Mouse (Mus musculus): ENCODE data around the gene Kcne2. TPM values are rescaled to one million over a fixed set of nuclear protein-coding genes. Genes with fewer than 3 reads are reported as not detected.
A peak's percentile ranks its signal among the peaks of the same experiment; 100 is the strongest.

Gene Kcne2
- total RNA-seq (2021) = 1 to 10 TPM in 1 of 2 experiments, not detected in 1; 1.3 TPM

DNA sequence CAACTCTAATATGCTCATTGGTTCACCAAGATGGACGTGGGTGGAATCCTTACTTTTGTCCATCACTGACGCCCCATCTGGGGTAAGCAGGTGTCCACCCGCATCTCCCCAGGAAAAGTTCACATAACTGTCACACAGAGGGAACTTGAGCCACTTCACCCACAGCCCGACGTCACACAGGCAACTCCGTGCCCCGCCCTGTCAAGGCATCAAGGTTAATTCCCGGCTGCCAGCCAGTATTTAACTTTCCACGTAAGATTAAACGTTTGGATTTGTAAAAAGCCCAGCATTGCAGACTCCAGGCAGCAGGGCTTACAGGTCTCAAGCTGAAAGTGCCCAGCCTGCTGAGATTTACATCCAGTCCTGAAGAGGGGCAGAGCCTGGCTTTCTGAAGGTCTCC is at the start of gene Kcne2:
TSS of gene Kcne2 (plus strand) at position 289 of the 400 bp plus-strand sequence.
- no peak for DNase-seq

GRCm38 (mm10) chr16:92245909-92246308 is 46.3 kb upstream of the Kcne2 start:
- no peak for DNase-seq

- DNase-seq = no peak
These were observed 45.2 kb upstream of the Kcne2 start for GRCm38 (mm10) chr16:92246974-92247373.

DNA sequence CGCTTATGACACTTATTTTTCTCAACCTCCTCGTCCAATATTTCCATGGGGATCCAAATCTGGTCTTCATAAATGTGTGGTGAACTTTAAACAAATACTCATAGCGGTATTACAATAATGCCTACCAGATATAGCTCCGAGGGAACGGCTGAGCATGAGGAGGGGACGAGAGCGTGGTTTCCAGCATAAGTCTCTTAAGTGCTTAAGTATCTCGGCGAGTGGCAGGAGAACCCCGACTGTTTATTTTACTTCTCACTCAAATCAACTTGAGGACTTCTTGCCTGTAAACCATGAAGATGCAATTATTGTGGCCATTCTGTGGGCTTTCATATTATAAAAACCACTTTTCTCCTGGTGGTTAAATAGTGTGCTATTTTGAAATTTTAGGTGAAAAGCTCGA is 44.5 kb upstream of the Kcne2 start:
- DNase-seq = no peak

DNA sequence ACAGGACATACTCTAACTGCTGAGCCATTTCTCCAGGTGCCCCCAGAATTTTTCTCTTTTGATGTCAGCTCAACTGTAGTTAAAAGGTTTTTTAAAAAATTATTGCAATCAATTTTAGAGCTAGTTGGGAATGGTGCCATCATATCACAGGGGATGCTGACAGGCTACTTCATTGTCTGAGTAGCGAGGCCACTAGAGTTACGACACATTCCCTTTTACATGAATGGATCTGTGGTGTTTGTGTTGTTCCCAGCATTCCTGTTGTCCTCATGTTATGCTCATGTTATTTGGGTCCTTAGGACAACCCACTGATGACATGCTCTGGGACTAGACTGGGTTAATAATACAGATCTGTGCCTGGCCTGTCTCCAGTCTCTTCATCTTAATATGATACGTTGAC is 42.5 kb upstream of the Kcne2 start:
- DNase-seq = no peak

DNA sequence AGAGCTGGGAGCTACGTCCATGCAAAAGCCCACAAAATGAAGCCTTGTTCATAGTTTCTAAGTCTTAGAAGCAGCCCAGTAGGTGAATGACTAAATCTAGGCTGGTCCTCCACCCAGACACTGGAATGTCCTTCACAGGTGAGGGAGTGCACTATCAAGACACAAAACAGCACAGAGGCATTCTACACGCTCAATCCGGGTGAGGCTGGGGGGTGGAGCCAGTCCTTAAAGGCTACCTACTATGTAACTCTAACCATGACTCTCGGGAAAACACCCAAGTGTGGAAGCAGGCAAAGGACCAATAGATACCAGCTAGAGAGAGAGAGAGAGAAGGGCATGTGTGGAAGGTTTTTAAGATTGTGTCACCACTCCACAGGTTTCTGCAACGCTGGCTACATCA is 41.7 kb upstream of the Kcne2 start:
- no peak for DNase-seq

- DNase-seq = no peak
These were observed 37.9 kb upstream of the Kcne2 start for GRCm38 (mm10) chr16:92254316-92254715.

GRCm38 (mm10) chr16:92267861-92268260 is 24.3 kb upstream of the Kcne2 start:
- DNase-seq = no peak

- no peak for DNase-seq
These were observed 17.7 kb upstream of the Kcne2 start for GRCm38 (mm10) chr16:92274516-92274915.

DNA sequence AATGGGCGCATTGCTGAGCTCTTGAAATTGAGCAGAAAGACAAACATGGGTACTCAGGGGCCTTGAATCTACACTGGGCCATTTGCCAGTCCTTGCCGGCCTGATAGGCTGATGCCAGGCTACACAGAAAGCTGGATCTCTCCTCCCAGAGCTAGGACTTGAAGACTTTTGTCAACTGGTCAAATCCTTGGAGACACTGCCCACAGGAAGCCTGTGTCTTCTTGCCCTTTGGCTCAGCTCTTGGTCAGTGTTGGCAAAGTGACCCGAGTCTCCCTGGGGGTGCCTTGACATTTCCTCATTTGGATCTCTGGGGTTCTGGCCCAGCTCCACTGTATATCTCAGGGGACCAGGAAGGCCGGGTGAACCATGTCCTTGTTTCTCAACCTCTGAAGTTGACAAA is 16.7 kb upstream of the Kcne2 start:
- no peak for DNase-seq

DNA sequence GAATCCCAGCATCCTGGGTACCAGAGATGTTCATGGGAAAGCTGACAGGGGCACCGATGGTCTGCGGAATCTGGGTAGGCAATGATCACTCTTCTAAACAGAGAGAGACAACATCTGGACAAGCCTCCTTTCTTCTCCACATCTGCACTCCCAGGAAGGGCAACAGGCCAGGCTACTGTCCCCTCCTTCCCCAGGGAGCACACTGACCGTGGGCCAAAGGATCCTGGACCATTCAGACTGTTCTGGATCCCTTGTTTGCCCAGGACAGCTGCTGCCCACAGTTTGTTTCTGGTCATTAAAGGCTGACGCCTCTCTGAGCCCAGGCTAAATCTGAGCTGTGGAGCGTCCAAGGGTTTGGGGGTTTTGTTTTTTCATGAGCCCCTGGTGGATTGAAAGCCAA is 9.5 kb upstream of the Kcne2 start:
- no peak for DNase-seq

DNA sequence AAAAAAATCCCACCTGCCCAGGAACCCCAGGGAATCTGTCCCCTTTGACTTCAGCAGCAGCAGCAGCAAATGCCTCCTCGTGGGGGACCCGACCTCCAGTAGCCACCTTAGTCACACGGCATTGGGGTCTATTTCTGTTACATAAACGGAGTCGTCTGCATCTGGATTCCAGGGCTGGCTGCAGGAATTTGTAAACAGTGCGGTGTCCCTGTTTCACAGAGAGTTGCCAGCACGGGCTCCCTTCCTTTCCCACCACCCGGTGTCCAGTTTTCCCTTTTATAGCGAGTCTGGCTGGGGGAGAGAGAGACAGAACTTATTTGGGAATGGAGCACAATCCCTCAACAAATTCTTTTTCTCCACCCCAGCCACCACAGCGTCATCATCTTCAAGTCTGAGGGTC is 7.1 kb upstream of the Kcne2 start:
- no peak for DNase-seq

DNA sequence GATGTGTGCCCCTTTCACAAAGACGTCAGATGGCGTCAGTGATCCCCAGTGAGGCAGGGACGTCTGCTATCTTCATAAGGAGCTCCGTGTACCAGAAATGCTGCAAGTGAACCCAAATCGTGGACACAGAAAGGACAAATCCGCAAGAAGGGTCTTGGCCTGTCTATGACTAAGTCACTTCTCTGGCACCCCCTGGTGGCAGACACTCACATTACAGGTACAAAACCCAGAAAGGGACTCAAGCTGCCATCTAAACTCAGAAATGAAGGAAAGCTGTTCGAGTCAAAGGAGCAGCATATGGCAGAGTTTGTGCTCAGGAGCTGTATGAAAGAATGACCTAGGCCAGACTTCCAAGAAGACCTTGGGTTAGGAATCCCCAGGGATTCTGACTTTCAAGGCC is 5.6 kb upstream of the Kcne2 start:
- peak; percentile 81 to 85 for DNase-seq

- peak in 1 of 2 experiments; percentile 19 for DNase-seq
These were observed 3.4 kb upstream of the Kcne2 start for GRCm38 (mm10) chr16:92288778-92289177.

GRCm38 (mm10) chr16:92290045-92290444 is 2.1 kb upstream of the Kcne2 start:
- no peak for DNase-seq

- DNase-seq = no peak
These were observed 2.2 kb downstream of the Kcne2 start for GRCm38 (mm10) chr16:92294267-92294970.

DNA sequence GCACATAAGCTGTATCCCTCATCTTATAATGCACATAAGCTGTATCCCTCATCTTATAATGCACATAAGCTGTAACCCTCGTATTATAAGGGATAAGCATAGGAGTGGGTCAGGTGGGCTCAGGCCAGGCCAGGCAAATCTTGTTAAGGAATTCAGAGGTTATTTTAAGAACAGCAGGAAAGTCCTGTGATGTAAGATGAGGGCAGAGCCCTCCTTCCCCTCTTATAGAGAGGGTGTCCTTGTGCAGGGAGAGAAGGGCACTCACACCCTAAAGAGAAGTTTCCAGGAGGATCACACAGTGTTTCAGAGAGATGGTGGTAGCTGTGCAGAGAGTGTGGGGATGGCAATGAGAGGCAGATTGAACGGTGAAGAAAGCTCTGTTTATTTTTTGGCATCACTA is 3.1 kb downstream of the Kcne2 start:
- DNase-seq = no peak

GRCm38 (mm10) chr16:92300649-92301411 is 8.6 kb downstream of the Kcne2 start, which contains the start of gene Smim11:
Gene Smim11, plus strand, starts transcription at chr16:92301286.
- peak; percentile 93 to 94 for DNase-seq

DNA sequence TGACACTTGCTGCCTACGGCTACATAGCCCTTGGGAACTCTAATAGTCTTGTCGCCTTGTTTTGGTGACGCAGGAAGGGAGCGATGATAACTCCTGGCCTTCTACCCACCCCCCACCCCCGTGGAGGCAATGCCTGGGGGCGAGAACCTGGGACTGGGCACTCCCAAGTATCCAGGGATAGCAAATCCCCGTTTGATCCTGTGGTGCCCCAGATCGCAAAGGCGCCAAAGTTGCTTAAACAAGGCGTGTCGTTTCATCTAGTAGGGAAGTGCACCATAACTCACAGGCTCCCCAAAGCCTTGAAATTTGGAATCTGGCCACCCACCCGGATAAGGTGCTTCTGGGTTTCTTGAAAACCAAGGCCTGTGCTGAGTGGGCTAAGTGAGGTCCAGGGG is 9.2 kb downstream of the Kcne2 start:
- no peak for DNase-seq

DNA sequence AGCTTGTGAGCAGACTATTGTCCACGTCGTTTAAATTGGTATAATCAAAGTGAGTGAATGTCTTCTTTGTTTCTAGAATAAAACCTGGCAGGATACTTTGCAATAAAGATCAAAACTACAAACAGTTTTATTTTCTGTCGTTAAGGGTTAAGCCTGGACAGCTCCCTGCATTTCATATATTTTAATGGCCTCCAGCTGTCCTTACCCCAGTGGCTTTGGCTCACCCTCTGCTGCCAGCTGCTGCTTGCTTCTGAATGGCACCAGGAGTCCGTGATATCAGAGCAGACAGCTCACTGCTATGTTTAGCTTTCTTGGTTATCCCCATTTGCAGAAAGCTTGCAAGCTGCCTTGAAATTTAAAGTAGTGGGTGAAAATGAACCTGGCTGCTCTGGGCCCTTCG is 9.8 kb downstream of the Kcne2 start:
- DNase-seq = no peak

- DNase-seq = no peak
These were observed 10.3 kb downstream of the Kcne2 start for GRCm38 (mm10) chr16:92302506-92302905.

DNA sequence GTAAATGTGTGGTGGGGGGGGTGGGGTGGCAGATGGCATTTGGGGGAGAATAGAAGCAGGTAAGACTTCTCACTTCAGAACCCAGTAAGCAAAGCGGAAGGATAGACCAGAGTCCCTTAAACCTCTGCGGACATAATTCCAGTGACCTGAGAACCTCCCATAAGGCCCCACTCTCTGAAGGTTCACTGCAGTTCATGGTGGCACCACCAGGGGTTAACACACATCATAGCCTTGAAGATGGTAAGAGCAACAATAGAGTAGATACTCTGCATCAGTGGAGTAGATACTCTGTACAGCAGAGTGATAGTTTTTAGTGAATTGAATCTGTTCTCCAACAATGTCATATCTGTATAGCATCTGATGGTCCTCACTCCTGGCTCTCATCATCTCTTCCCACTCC is 13.3 kb downstream of the Kcne2 start:
- no peak for DNase-seq

DNA sequence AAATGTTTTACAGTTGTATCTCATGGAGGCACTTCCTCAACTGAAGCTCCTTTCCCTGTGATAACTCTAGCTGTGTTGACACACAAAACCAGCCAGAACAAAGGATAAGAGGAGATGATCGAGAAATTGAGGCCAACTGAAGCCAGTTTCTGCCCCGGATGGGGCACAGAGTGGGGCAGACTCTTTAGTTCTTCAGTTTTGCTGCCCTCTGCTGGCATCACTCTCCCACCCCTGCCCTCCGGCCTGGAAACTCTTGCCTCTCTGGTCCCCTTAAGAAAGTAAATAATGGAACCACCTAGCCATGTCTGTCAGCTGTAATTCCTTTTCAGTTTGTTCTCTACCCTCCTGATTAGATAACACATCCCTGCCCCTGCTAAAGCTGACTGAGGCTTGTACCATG is 15.8 kb downstream of the Kcne2 start:
- DNase-seq = no peak

DNA sequence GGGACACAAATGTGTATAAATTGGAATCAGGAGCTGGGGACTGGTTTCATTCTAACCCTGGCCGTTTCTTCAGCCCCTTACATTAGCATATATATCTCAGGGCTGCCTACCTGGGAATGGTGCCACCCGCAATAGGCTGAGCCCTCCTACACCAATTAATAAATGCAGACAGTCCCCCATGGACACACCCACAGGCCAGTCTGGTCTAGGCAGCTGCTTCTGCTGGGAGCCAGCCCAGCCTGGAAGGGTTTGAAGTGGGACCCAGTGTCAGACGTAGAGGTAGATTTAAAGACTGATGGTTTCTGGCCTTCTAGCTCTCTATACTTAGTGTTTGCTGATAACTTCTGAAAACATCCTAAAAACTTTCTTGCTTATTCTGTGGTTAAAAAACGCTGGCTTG is 16.9 kb downstream of the Kcne2 start:
- DNase-seq = no peak
